Mouse (Mus musculus) heart, adult 2 months (tissue): ENCODE data around the gene Pram1. TPM values are rescaled to one million over a fixed set of nuclear protein-coding genes. Genes with fewer than 3 reads are reported as not detected.
"Not testable (repeated sequence)": the region's sequence is repeated elsewhere in the genome, so short reads cannot be mapped to it uniquely, and the experiment has no call there.

Experiments
- DNase-seq, 2 experiments: peaks; one replicate each; pipeline ENCODE4 v3.0.0; 2021
- H3K27ac ChIP-seq: fragments of 200-600 bp; 2 replicates; pipeline ENCODE4 v1.8.1; 2022
- H3K27me3 ChIP-seq: fragments of 200-500 bp; 2 replicates; pipeline ENCODE4 v1.6.1; 2012; ENCODE audit warnings: mild to moderate bottlenecking, low read length, inconsistent platforms, mixed read lengths; ENCODE audit not compliant: control insufficient read depth, insufficient read depth
- H3K36me3 ChIP-seq: fragments of 200-500 bp; 2 replicates; pipeline ENCODE4 v1.6.1; 2012; ENCODE audit warnings: low read length, inconsistent platforms; ENCODE audit not compliant: control insufficient read depth, insufficient read depth
- H3K4me1 ChIP-seq: fragments of 200-500 bp; 2 replicates; pipeline ENCODE4 v1.6.1; 2011; ENCODE audit warnings: low read length; ENCODE audit not compliant: control insufficient read depth, insufficient read depth
- H3K4me3 ChIP-seq: fragments of 200-600 bp; 2 replicates; pipeline ENCODE4 v1.8.1; 2022
- H3K79me2 ChIP-seq: fragments of 200-500 bp; replicated peaks from 2 replicates; pipeline ENCODE4 v1.6.1; 2012; ENCODE audit warnings: mild to moderate bottlenecking, inconsistent platforms, low read length, moderate library complexity, mixed read lengths; ENCODE audit not compliant: control insufficient read depth, insufficient read depth
- H3K9ac ChIP-seq: fragments of 200-500 bp; 2 replicates; pipeline ENCODE4 v1.6.1; 2012; ENCODE audit warnings: low read depth, mild to moderate bottlenecking, control low read depth, inconsistent platforms, low read length, mixed read lengths
- CTCF ChIP-seq: fragments of 200-600 bp; IDR thresholded peaks from 2 replicates; pipeline ENCODE4 v1.8.1; 2022; ENCODE audit warnings: antibody characterized with exemption, mild to moderate bottlenecking, moderate library complexity
- EP300 ChIP-seq: fragments of 200-500 bp; IDR thresholded peaks from 2 replicates; pipeline ENCODE4 v1.6.1; 2011; ENCODE audit warnings: low read depth, low read length, control low read depth; ENCODE audit not compliant: insufficient read depth
- POLR2A ChIP-seq: fragments of 200-500 bp; IDR thresholded peaks from 2 replicates; pipeline ENCODE4 v1.6.1; 2011; ENCODE audit warnings: mild to moderate bottlenecking, low read depth, low read length, control low read depth; ENCODE audit not compliant: insufficient read depth
- WGBS: fragments of 180-500 bp; shearing (Covaris S2); methylation state at CpG from one replicate; pipeline ENCODE4 v1.1.7; 2018; 5-methylcytosine and 5-hydroxymethylcytosine counted together
- intact Hi-C: fragments of 180-260 bp; cut with DNase I; formaldehyde crosslinking; loops from one replicate; pipeline ENCODE4 v1.15.1; 2025
- polyA plus RNA-seq: library from polyadenylated mRNA; depleted of rRNA; stranded (reverse); fragments of >200 nt; gene quantifications from 2 replicates; pipeline ENCODE4 v1.2.3, GENCODE M21; 2012
- total RNA-seq, 2 experiments: library from RNA; stranded (reverse); gene quantifications; 2 replicates each; pipeline ENCODE4 v1.2.3; 2021

The Pram1 gene
- total and polyA plus RNA-seq, 3 experiments: 0.32 to 0.61 TPM; not detected in 1

GRCm38 (mm10) chr17:33607273-33607672, 30.6 kb upstream of the Pram1 start:
- DNase-seq: no peak
- TF ChIP-seq POLR2A (no peak), EP300 (no peak), CTCF (no peak)
- no peaks in the 10 kb centered on the region for H3K4me1 ChIP-seq
- H3K27ac ChIP-seq: no peak overlapping the region
- WGBS: 50% methylated on average over 2 of the region's 2 CpGs
- H3K36me3 ChIP-seq: no peaks in the 10 kb centered on the region
- no peaks in the 10 kb centered on the region for H3K79me2 ChIP-seq
- intact Hi-C loops: no loop called here
- no peaks in the 10 kb centered on the region for H3K27me3 ChIP-seq
- no peak overlapping the region for H3K4me3 ChIP-seq
- no peak overlapping the region for H3K9ac ChIP-seq

DNA sequence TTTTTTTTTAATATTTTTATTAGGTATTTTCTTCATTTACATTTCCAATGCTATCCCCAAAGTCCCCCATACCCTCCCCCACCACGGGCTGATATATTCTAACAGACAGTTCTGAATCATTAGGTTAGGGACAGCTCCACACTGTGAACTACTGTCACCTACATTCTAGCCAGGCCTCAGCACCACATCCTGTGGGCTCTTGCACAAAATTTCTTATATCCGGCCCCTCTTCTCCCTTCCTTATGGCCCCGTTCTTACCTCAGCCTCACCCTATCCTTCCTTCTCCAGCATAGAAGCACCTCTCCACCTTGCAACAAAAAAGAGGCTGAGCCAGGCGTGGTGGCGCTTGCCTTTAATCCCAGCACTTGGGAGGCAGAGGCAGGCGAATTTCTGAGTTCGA, 27.3 kb upstream of the Pram1 start:
- H3K27me3 ChIP-seq: no peaks in the 10 kb centered on the region
- H3K79me2 ChIP-seq: no peaks in the 10 kb centered on the region
- TF ChIP-seq EP300 (no peak), POLR2A (no peak), CTCF (no peak)
- H3K27ac ChIP-seq: no peak overlapping the region
- no peak overlapping the region for H3K9ac ChIP-seq
- no peak for DNase-seq
- WGBS: 73% methylated on average over 7 of the region's 7 CpGs
- no peaks in the 10 kb centered on the region for H3K36me3 ChIP-seq
- intact Hi-C loops: no loop called here
- H3K4me3 ChIP-seq: no peak overlapping the region
- no peaks in the 10 kb centered on the region for H3K4me1 ChIP-seq

DNA sequence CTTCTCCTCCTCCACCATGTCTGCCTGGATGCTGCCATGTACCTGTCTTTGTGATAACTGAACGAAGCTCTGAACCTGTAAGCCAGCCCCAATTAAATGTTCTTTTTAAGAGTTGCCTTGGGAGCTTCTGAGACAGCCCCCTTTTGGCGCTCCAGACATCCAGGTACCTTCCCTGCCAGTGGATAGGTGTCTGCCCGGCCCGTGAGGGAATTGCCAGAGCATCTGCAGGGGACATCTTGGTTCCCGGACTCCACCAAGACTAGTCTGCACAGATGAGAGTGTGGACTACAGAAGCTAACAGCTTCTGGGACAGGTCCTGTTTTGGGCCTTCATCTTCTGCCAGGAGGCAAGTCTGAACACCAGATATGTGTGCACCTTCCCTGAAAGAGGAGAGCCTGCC, 24.1 kb upstream of the Pram1 start:
- H3K4me1 ChIP-seq, H3K9ac ChIP-seq, DNase-seq, H3K27me3 ChIP-seq, H3K36me3 ChIP-seq, H3K27ac ChIP-seq, H3K79me2 ChIP-seq, intact Hi-C loops, H3K4me3 ChIP-seq: not testable (repeated sequence)
- 84% methylated on average over 5 of the region's 5 CpGs for WGBS

GRCm38 (mm10) chr17:33627281-33627680, 10.6 kb upstream of the Pram1 start:
- no peaks in the 10 kb centered on the region for H3K79me2 ChIP-seq
- H3K4me1 ChIP-seq: peaks cover 4% of the 10 kb centered on the region
- H3K4me3 ChIP-seq: no peak overlapping the region
- DNase-seq: no peak
- intact Hi-C loops: no loop called here
- no peak overlapping the region for H3K27ac ChIP-seq
- no peaks in the 10 kb centered on the region for H3K36me3 ChIP-seq
- H3K9ac ChIP-seq: no peak overlapping the region
- no peak for TF ChIP-seq POLR2A
- no peak for TF ChIP-seq CTCF
- TF ChIP-seq EP300: no peak
- 81% methylated on average over 3 of the region's 3 CpGs for WGBS
- no peaks in the 10 kb centered on the region for H3K27me3 ChIP-seq

DNA sequence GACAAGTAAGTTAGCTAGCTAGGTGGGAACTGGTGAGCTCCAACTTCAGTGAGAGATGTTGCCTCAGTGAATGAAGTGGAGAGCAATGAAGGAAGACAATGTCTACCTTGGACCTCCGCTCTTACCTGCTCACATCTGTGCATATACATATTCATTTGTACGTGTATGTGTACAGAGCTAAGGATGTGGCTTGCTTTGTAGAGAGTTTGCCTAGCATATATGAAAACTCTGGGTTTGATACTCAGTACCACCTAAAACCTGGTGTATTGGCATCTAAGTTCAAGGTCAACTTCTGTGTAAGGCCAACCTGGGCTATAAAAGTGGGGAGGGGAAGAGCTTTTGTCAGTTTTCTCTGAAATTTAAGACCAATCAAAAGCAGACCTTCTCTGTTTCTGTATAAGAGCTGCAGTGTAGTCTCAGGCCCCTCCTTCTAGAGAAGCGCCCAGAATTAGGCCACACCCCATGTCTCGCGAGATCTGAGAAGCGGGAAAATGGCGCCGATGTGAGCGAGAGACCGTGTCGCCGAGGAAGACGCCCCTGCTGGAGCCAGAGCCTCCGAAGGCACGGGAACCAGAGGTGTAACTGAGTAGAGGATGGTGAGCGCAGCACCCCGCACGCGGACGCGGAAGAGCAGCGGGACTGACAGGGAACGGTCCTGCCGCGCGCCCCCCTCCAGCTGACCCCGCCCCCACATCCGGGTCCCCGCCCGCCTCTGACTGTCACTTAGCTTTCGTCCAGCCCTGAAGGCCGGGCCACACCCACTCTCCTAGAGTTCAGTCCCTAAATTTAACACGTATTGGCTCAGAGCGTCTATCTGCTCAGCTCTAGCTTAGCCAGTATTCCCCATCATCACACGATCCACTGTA, 9.0 kb upstream of the Pram1 start, which contains the start of gene Zfp414:
Gene Zfp414 (plus strand): TSS at position 470 of the 866 bp plus-strand sequence.
- Histone ChIP-seq H3K36me3 (no peaks in the 10 kb centered on the region), H3K79me2 (no peaks in the 10 kb centered on the region), H3K27ac (peak within 1 kb of the TSS; percentile 98), H3K4me3 (peak within 1 kb of the TSS; percentile 94), H3K27me3 (no peaks in the 10 kb centered on the region), H3K9ac (peak within 1 kb of the TSS; percentile 86), H3K4me1 (peaks cover 4% of the 10 kb centered on the region)
- TF ChIP-seq CTCF (no peak), EP300 (no peak), POLR2A (peak; percentile 78)
- DNase-seq: peak; percentile 94 to 95
- 3% methylated on average over 35 of the region's 35 CpGs for WGBS
- intact Hi-C loops: no loop called here

DNA sequence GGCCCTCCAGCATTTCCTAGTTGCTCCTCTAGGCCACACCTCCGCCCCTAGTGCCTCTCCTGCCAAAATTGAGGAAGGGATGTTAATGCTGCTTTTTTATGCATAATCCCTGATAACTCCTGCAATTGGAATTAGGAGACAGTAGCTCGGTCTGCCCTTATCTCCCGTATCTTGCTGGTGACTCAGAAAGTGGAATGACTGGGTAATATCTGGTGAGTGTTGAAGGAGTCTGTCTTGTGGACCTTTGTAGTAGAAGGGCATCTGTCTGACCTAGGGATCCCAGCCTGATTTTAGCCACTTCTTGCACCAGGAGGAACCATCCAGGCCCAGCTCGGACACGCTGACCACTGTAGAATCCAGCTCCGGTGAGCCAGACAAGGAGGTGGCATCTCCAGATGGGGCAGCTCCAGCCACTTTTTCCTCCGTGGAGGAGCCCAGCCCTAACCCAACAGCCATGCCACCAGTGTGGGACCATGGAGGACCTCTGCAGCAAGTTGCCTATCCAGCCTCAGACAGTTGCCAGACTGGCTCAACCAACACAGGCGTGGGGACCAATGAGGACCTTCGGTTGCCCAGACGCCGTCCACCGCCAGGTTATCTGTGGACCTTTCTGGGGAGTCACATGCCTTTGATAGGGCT, 8.2 kb upstream of the Pram1 start:
- TF ChIP-seq CTCF (no peak), POLR2A (no peak), EP300 (no peak)
- peak in 1 of 2 experiments; percentile 33 for DNase-seq
- Histone ChIP-seq H3K4me3 (peak overlapping the region; percentile 94), H3K4me1 (peaks cover 4% of the 10 kb centered on the region), H3K36me3 (no peaks in the 10 kb centered on the region), H3K9ac (peak overlapping the region; percentile 50), H3K79me2 (no peaks in the 10 kb centered on the region), H3K27ac (peak overlapping the region; percentile 98), H3K27me3 (no peaks in the 10 kb centered on the region)
- intact Hi-C loops: no loop called here
- WGBS: 43% methylated on average over 12 of the region's 12 CpGs
